Mouse (Mus musculus) gastrocnemius, postnatal 10 days (tissue): ENCODE measurements around the gene Ankef1. TPM values are rescaled to one million over a fixed set of nuclear protein-coding genes. Genes with fewer than 3 reads are reported as not detected.

ENCODE experiments used
- DNase-seq: peaks from one replicate; pipeline ENCODE4 v3.0.0; 2021; ENCODE audit warnings: mixed read lengths
- total RNA-seq, 2 experiments: library from RNA; stranded (reverse); gene quantifications; 2 replicates each; pipeline ENCODE4 v1.2.3; 2021

The Ankef1 gene
- total RNA-seq, 2 experiments from 2014 or later = 0.56 to 1.1 TPM

- DNase-seq = no peak
Measured at GRCm38 (mm10) chr2:136600651-136601170, 99.0 kb downstream of the Ankef1 start.

- no peak for DNase-seq
Measured at GRCm38 (mm10) chr2:136601206-136601605, 99.5 kb downstream of the Ankef1 start.

Other genes with a start within 250 kb of the Ankef1 start
- gene Pak7, start 113.9 kb upstream of the Ankef1 start, total RNA-seq = under 1 TPM; 0.09 to 0.27 TPM
- 1 to 10 TPM in 1 of 2 experiments, under 1 TPM in 1; 0.92 to 1.4 TPM for gene Snap25, start 211.5 kb downstream of the Ankef1 start, total RNA-seq